Mouse (Mus musculus) liver, adult 2 months (tissue): ENCODE measurements at regions not wholly inside any gene's neighbourhood (a gene's known extent, or its start where the extent isn't known, plus 50 kb on each side); places are given as distances from the start of the nearest gene placed in this dataset.

ENCODE experiments used
- CTCF ChIP-seq: fragments of 200-500 bp; IDR thresholded peaks from 2 replicates; pipeline ENCODE4 v1.5.1; 2011; ENCODE audit warnings: low read depth, low read length, control low read depth
- POLR2A ChIP-seq: fragments of 200-500 bp; IDR thresholded peaks from 2 replicates; pipeline ENCODE4 v1.6.1; 2011; ENCODE audit warnings: low read length, control low read depth; ENCODE audit not compliant: insufficient read depth; ENCODE audit errors: extremely low read depth

DNA sequence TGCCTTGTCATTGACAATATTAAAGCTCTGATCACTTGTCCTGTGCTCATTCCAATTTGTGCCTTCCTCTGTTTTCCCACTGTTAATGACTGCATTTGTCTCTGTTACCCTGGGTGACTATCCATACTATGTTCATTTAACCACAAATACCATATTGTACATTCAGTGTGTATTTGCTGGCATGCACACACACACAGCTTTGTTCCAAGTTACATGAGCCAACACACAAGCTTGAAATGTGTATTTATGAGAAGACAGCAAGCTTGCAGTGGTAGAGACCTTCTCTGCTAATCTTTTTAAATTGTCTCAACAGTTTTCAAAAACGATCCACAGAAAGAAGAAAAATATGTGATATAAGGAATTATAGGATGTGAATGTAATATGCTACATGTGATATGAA lies 193.8 kb upstream of the Ptprk start:
- TF ChIP-seq CTCF = no peak
- no peak for TF ChIP-seq POLR2A
